Mouse (Mus musculus) C2C12 (cell line): ENCODE measurements around the gene Rnf169. TPM values are rescaled to one million over a fixed set of nuclear protein-coding genes. Genes with fewer than 3 reads are reported as not detected.

Experiments
- H3K27me3 ChIP-seq: one replicate; pipeline ENCODE4 v1.6.1; 2011; ENCODE audit not compliant: control insufficient read depth, insufficient read depth, insufficient read length
- H3K36me3 ChIP-seq: one replicate; pipeline ENCODE4 v1.6.1; 2011; ENCODE audit not compliant: control insufficient read depth, insufficient read depth
- H3K4me3 ChIP-seq: one replicate; pipeline ENCODE4 v1.5.1; 2011; ENCODE audit warnings: mild to moderate bottlenecking, control low read depth; ENCODE audit not compliant: poor library complexity, insufficient read depth, severe bottlenecking
- H3K79me2 ChIP-seq: one replicate; pipeline ENCODE4 v1.6.1; 2011; ENCODE audit not compliant: control insufficient read depth, insufficient read depth
- H3K79me3 ChIP-seq: one replicate; pipeline ENCODE4 v1.6.1; 2011; ENCODE audit warnings: low read depth, control low read depth
- H3ac ChIP-seq: one replicate; pipeline ENCODE3; 2011; ENCODE audit warnings: low read depth; ENCODE audit not compliant: control insufficient read depth, insufficient read length
- CEBPB ChIP-seq: IDR thresholded peaks from one replicate; pipeline ENCODE4 v1.6.1; 2011; ENCODE audit warnings: low read depth, mild to moderate bottlenecking, control low read depth, moderate library complexity
- CTCF ChIP-seq: IDR thresholded peaks from one replicate; pipeline ENCODE4 v1.5.1; 2011; ENCODE audit not compliant: control insufficient read depth, insufficient read depth, insufficient read length
- FOSL1 ChIP-seq: IDR thresholded peaks from one replicate; pipeline ENCODE4 v1.8.0; 2011; ENCODE audit warnings: mild to moderate bottlenecking, low read length; ENCODE audit not compliant: poor library complexity, insufficient read depth, severe bottlenecking
- MAX ChIP-seq: IDR thresholded peaks from one replicate; pipeline ENCODE4 v1.6.1; 2011; ENCODE audit warnings: mild to moderate bottlenecking, control low read depth
- MYOD1 ChIP-seq: IDR thresholded peaks from one replicate; pipeline ENCODE4 v1.6.1; 2011; ENCODE audit warnings: low read depth; ENCODE audit not compliant: control insufficient read depth, insufficient read length
- MYOG ChIP-seq: IDR thresholded peaks from one replicate; pipeline ENCODE4 v1.6.1; 2011; ENCODE audit not compliant: control insufficient read depth, insufficient read length; ENCODE audit errors: extremely low read depth
- USF1 ChIP-seq: IDR thresholded peaks from one replicate; pipeline ENCODE4 v1.6.1; 2011; ENCODE audit warnings: low read depth, mild to moderate bottlenecking, control low read depth, moderate library complexity
- polyA plus RNA-seq: library from polyadenylated mRNA; unstranded; fragments of >200 nt; fragmentation: generic; extraction: Trizol; gene quantifications from one replicate; pipeline ENCODE4 v1.2.1, GENCODE M21; 2012; ENCODE audit warnings: missing spikeins

The Rnf169 gene
- polyA plus RNA-seq, 1 experiment: 3.2 TPM

DNA sequence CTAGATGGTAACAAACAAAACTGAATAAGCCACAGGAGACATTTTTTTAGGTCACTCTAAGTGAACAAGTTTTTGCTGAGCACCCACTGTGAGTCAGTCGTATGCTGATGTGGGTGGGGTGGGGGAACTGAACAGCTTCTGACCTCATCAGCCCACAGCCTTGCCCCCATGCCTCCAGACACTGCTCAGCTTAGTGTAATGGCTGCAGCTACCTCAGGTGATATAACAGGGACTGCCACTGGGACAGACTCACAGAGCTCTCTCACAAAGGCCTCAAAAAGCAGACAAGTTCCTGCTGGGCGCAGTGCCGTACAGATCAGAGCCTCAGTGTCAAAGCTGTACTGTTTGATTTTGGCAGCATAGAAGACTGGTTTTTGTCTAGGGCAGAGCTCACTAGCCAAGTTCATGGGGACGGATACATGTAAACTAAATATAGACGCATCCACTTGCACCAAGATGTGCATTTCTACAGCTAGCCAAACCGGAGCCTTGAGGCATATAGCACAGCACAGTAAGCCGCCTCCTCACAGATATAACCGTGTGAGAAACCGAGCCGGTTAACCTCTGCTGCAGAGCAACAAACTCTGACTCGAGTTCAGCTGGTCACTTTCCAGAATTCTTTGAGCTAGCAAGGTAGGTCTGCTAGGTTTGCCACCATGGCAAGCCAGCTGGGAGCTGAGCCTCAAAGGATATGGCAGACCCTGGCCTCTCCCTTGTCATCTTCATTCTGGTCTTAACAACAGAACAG lies 77.2 kb downstream of the Rnf169 start:
- no peak for TF ChIP-seq MAX
- TF ChIP-seq CEBPB: no peak
- no peaks in the 10 kb centered on the region for H3K79me3 ChIP-seq
- H3K36me3 ChIP-seq: no peaks in the 10 kb centered on the region
- peaks cover 26% of the 10 kb centered on the region for H3K27me3 ChIP-seq
- H3K79me2 ChIP-seq: no peaks in the 10 kb centered on the region
- no peak overlapping the region for H3K4me3 ChIP-seq
- no peak overlapping the region for H3ac ChIP-seq

DNA sequence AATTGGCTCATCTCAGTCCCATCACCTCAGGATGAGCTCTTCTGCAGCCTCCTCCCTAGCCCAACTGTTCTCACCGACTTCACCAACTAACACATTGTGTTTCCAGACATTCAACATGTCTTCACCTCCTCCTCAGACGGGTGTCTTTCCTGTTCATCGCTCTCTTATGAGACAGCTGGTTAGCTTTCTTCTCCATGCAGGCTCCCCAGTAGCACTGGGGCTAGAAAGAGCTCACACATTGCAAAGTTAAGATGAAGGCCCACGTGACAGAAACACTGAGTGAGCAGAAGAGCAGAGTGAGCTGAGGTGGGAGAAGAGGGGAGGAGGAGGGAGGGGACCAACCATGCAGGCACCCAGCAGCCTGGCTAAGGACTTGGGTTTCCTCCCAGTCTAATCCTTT lies 78.0 kb downstream of the Rnf169 start:
- no peaks in the 10 kb centered on the region for H3K36me3 ChIP-seq
- no peaks in the 10 kb centered on the region for H3K79me2 ChIP-seq
- H3K79me3 ChIP-seq: no peaks in the 10 kb centered on the region
- peaks cover 26% of the 10 kb centered on the region for H3K27me3 ChIP-seq
- no peak overlapping the region for H3ac ChIP-seq
- H3K4me3 ChIP-seq: no peak overlapping the region
- TF ChIP-seq CEBPB: no peak
- TF ChIP-seq CTCF: no peak
- TF ChIP-seq FOSL1: no peak
- no peak for TF ChIP-seq USF1

DNA sequence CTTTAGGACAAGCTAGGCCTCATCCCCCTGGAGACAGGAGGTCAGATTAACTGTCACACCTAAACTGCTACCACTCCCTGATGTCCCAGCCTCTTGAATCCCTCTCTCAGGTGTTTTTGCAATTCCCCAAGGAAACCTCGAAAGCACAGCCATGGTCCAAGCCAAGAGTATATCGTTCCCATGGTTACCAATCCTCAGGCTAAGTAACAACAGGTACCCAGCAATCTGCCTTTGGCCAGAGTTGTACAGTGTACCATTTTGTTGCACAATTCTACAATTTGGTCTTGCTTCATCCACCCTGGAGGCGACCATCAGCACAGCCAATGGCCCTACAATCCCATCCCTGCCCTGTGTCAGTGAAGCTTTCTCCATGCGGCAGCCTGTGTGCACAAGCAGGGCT lies 83.3 kb downstream of the Rnf169 start:
- H3K36me3 ChIP-seq: no peaks in the 10 kb centered on the region
- H3K79me2 ChIP-seq: no peaks in the 10 kb centered on the region
- TF ChIP-seq MYOD1: no peak
- no peak for TF ChIP-seq USF1
- TF ChIP-seq CTCF: no peak
- no peak for TF ChIP-seq MAX
- TF ChIP-seq FOSL1: no peak
- TF ChIP-seq MYOG: no peak
- TF ChIP-seq CEBPB: no peak
- H3K4me3 ChIP-seq: no peak overlapping the region
- no peaks in the 10 kb centered on the region for H3K79me3 ChIP-seq
- H3ac ChIP-seq: no peak overlapping the region
- peaks cover 29% of the 10 kb centered on the region for H3K27me3 ChIP-seq

DNA sequence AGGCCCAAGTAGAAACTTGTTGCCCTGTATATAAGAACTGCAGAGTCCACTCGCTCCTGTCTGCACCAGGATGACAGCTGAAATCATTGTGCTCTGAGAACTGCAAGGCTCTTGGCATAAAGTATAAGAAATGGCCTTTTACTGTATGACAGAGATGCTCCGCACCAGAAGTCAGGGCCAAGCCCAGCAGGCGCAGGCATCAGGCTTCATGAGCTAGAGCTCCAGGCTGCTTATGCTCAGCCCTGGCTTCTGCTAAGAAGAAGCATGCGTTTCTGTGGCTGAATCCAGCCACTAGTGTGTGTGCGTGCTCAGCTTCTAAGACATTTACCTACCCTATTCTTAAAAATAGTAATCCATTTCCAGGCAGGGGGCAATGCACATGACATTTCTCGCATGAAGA lies 85.8 kb downstream of the Rnf169 start:
- H3K36me3 ChIP-seq: no peaks in the 10 kb centered on the region
- TF ChIP-seq CEBPB (no peak), CTCF (no peak), USF1 (no peak), MYOG (no peak), MAX (no peak), FOSL1 (no peak), MYOD1 (no peak)
- H3ac ChIP-seq: no peak overlapping the region
- H3K79me3 ChIP-seq: no peaks in the 10 kb centered on the region
- H3K79me2 ChIP-seq: no peaks in the 10 kb centered on the region
- peaks cover 21% of the 10 kb centered on the region for H3K27me3 ChIP-seq
- no peak overlapping the region for H3K4me3 ChIP-seq

DNA sequence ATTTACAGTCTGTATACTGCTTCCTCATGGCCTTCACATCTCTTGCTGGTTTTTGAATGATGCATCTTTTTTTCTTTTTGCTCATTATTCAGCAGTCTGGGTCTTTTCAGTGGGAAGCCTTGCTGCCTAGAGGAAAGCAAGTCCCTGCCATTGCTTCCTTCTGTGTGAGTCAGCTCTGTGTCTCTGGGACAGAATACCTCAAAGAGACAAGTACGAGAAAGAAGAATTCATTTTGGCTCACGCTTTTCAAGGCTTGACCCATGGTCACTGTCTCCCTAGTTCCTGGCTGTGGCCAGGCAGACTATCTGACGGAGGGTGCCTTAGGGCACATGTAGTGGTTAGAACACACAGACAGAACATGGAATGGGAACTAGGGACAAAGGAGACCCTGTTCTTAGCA lies 86.3 kb downstream of the Rnf169 start:
- no peaks in the 10 kb centered on the region for H3K36me3 ChIP-seq
- H3K79me3 ChIP-seq: no peaks in the 10 kb centered on the region
- no peaks in the 10 kb centered on the region for H3K79me2 ChIP-seq
- peaks cover 21% of the 10 kb centered on the region for H3K27me3 ChIP-seq
- TF ChIP-seq FOSL1 (no peak), CEBPB (no peak), CTCF (no peak), MYOG (no peak), MAX (no peak), USF1 (no peak), MYOD1 (no peak)
- H3ac ChIP-seq: no peak overlapping the region
- no peak overlapping the region for H3K4me3 ChIP-seq

DNA sequence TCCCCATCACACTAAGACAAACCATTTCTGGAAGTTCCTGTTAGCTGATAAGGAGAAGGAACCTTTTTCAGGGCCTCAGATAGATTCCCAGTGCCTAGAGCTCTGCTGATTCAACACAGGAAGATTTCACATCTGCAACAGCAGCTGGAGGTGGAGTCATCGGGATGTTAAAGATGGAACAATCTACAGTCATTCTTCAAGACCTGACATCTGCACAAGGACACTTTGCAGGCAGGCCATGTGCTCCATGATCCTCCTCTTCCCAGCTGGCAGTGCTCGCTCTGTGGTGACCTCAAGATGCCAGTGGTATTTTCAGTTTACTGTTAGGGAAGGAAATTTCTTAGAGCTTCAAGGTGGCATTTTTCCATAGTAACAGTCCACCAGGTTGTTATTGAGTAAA lies 87.9 kb downstream of the Rnf169 start:
- Histone ChIP-seq H3ac (no peak overlapping the region), H3K4me3 (no peak overlapping the region), H3K79me2 (no peaks in the 10 kb centered on the region), H3K27me3 (peaks cover 17% of the 10 kb centered on the region), H3K36me3 (no peaks in the 10 kb centered on the region), H3K79me3 (no peaks in the 10 kb centered on the region)
- TF ChIP-seq MYOD1 (no peak), MYOG (no peak), CTCF (no peak), CEBPB (no peak), MAX (no peak), FOSL1 (no peak), USF1 (no peak)

DNA sequence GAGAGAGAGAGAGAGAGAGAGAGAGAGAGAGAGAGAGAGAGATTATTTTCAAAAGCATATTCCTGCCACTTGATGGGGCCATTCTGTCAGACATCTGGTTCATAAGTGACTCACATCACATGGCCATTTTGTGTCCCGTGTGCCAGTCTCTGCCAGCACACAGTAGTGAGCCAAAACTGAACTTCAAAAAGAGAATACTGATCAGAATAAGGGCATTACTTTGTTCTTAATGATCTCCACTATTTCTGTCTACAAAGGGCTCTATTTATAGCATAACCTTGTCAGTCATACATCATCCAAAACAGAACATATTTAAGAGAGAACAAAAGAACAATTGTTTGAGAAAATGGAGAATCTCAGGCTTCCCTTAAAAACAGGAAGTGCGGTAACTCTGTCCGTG lies 88.8 kb downstream of the Rnf169 start:
- H3K79me3 ChIP-seq: no peaks in the 10 kb centered on the region
- H3K4me3 ChIP-seq: no peak overlapping the region
- TF ChIP-seq FOSL1 (no peak), USF1 (peak; percentile 15), MAX (no peak)
- H3K27me3 ChIP-seq: peaks cover 13% of the 10 kb centered on the region
- H3ac ChIP-seq: no peak overlapping the region
- H3K36me3 ChIP-seq: no peaks in the 10 kb centered on the region
- H3K79me2 ChIP-seq: no peaks in the 10 kb centered on the region
